Mouse (Mus musculus): ENCODE measurements around the gene D130043K22Rik. TPM values are rescaled to one million over a fixed set of nuclear protein-coding genes. Genes with fewer than 3 reads are reported as not detected.

Gene D130043K22Rik
- 1.9 and 2.4 TPM in 2 replicates for polyA plus RNA-seq (2016; fragmentation: Nextera tagmentation; extraction: Ambion mirVana)

- 11% methylated on average over 40 of the region's 40 CpGs for WGBS
- peak within 1 kb of the TSS; percentile 56 for H3K4me3 ChIP-seq
- H3K9me3 ChIP-seq = no peaks in the 10 kb centered on the region
- H3K36me3 ChIP-seq = peaks cover 11% of the 10 kb centered on the region; the same call in 1 of the 2 replicates
- peak within 1 kb of the TSS; percentile 63 for H3K9ac ChIP-seq
- ATAC-seq (ENCODE audit: low FRiP score, low read depth) = peak; percentile 96
- no peak within 1 kb of the TSS for H3K27ac ChIP-seq
- no peaks in the 10 kb centered on the region for H3K27me3 ChIP-seq (replicated peaks)
- H3K4me2 ChIP-seq (replicated peaks) = peak within 1 kb of the TSS; percentile 96
- H3K4me1 ChIP-seq = peaks cover 8% of the 10 kb centered on the region
These were observed at the start of gene D130043K22Rik for GRCm38 (mm10) chr13:24844983-24845955. Gene D130043K22Rik (plus strand): TSS chr13:24845135.

DNA sequence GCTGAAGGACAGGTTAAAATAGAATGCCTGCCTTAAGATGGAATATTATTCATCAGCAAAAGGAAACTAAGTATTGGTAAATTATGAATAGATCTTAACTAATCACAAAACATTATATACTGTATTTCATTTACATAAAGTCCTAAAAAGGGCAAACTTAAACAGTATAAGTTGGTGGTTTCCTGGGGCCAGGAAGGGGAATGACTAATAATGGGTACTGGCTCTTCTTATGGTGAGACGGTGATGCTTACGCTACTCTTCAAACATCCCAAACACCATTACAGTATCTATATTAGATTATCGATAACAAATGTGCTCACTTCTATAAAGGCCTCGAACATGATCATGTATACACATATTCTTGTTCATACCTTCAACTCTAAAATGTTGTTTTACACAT is 46.2 kb upstream of the D130043K22Rik start:
- H3K9me3 ChIP-seq = no peaks in the 10 kb centered on the region
- H3K27me3 ChIP-seq (replicated peaks) = no peaks in the 10 kb centered on the region
- 97% methylated on average over 4 of the region's 4 CpGs for WGBS
- H3K4me3 ChIP-seq = no peak overlapping the region
- H3K9ac ChIP-seq = no peak overlapping the region
- H3K4me1 ChIP-seq = peaks cover 9% of the 10 kb centered on the region
- ATAC-seq (ENCODE audit: low FRiP score, low read depth) = no peak
- no peak overlapping the region for H3K27ac ChIP-seq
- H3K36me3 ChIP-seq = no peaks in the 10 kb centered on the region
- H3K4me2 ChIP-seq (replicated peaks) = no peak overlapping the region

GRCm38 (mm10) chr13:24799378-24799777 is 45.6 kb upstream of the D130043K22Rik start:
- H3K4me1 ChIP-seq = peaks cover 14% of the 10 kb centered on the region
- no peak overlapping the region for H3K27ac ChIP-seq
- no peaks in the 10 kb centered on the region for H3K9me3 ChIP-seq
- H3K4me3 ChIP-seq = peak overlapping the region; percentile 97; the same call in 1 of the 2 replicates
- H3K9ac ChIP-seq = no peak overlapping the region
- no peaks in the 10 kb centered on the region for H3K27me3 ChIP-seq (replicated peaks)
- no peak for ATAC-seq (ENCODE audit: low FRiP score, low read depth)
- no peaks in the 10 kb centered on the region for H3K36me3 ChIP-seq
- H3K4me2 ChIP-seq (replicated peaks) = peak overlapping the region; percentile 79
- 74% methylated on average over 5 of the region's 5 CpGs for WGBS

DNA sequence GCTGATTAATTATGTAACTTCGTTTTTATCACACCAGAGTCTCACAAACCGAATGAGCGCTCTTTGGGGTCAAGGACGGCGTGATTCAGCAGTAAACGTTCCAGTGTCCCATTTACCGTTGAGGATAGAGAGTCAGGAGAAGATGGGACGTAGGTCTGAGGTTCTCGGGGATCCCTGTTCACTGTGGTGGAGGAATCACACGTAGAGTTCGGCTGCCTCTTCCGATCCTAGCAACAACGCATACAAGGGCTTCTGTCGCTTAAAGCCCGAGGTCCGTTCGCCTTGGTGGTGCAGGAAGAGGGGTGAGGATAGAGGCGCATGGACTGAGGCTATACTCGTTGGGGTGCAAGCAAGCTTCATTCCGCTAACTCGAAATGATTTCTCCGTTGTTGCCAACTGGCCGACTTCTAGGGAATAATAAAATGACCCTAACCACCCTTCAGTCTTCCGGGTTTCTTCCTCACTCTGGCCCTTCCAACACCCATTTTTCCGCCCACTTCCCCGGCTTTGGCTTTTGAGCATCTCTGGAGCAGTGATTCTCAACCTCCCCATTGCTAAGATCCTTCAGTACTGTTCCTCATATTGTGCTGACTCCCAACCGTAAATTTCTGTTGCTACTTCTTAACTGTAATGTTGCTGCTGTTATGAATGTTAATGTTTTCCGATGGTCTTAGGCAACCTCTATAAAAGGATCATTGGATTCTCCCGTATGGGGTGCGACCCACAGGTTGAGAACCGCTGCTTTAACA is 44.8 kb upstream of the D130043K22Rik start:
- Histone ChIP-seq H3K27ac (no peak overlapping the region), H3K9ac (peak overlapping the region; percentile 49), H3K27me3 (replicated peaks) (no peaks in the 10 kb centered on the region), H3K36me3 (peaks cover 3% of the 10 kb centered on the region; the same call in 1 of the 2 replicates), H3K4me1 (peaks cover 17% of the 10 kb centered on the region), H3K9me3 (no peaks in the 10 kb centered on the region), H3K4me3 (peak overlapping the region; percentile 97), H3K4me2 (replicated peaks) (peak overlapping the region; percentile 79)
- peak; percentile 31 for ATAC-seq (ENCODE audit: low FRiP score, low read depth)
- WGBS = under 1% methylated on average over 31 of the region's 31 CpGs

DNA sequence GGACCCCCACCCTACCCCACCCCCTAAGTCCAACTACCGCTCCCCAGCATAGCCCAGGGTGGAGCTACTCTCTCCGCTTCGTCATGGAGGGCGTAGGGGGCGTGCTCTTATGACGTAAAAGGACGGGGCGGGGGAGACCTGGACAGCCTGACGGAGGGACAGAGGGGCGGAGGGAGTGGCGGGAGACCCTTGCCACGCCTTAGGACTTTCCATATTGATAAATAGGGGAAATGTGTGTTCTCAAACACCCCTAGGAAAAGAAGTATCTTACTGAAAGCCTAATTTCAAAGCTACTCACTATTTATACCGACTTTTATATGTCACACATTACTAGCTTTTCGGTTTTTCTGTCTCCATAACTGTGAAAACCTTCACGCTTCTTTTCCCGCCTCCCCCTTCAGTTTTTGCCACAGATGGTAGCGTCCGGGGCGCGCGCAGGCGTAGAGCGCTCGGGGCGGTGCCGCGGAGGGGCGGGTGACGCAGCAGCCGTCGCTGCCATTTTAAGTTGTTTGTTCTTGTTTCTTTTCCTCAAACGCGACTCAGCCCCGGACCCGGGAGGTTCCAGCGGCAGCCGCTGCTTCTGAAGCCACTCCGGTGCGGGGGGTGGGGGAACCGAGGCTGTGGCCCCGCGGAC is 44.1 kb upstream of the D130043K22Rik start:
- ATAC-seq (ENCODE audit: low FRiP score, low read depth) = peak; percentile 97
- H3K36me3 ChIP-seq = peaks cover 8% of the 10 kb centered on the region
- peak overlapping the region; percentile 79 for H3K4me2 ChIP-seq (replicated peaks)
- peak overlapping the region; percentile 95 for H3K9ac ChIP-seq
- peak overlapping the region; percentile 97 for H3K4me3 ChIP-seq
- H3K9me3 ChIP-seq = no peaks in the 10 kb centered on the region
- under 1% methylated on average over 42 of the region's 42 CpGs for WGBS
- no peaks in the 10 kb centered on the region for H3K27me3 ChIP-seq (replicated peaks)
- H3K4me1 ChIP-seq = peaks cover 17% of the 10 kb centered on the region
- H3K27ac ChIP-seq = peak overlapping the region; percentile 97

- Histone ChIP-seq H3K4me1 (peaks cover 17% of the 10 kb centered on the region), H3K27me3 (replicated peaks) (no peaks in the 10 kb centered on the region), H3K36me3 (peaks cover 9% of the 10 kb centered on the region), H3K4me2 (replicated peaks) (peak within 1 kb of the TSS; percentile 79), H3K27ac (peak within 1 kb of the TSS; percentile 97), H3K9ac (peak within 1 kb of the TSS; percentile 95), H3K9me3 (no peaks in the 10 kb centered on the region), H3K4me3 (peak within 1 kb of the TSS; percentile 97)
- ATAC-seq (ENCODE audit: low FRiP score, low read depth) = peak; percentile 55
- under 1% methylated on average over 70 of the region's 74 CpGs for WGBS
These were observed 43.5 kb upstream of the D130043K22Rik start, which contains the start of gene BC005537 for GRCm38 (mm10) chr13:24801308-24801921. Gene BC005537 (plus strand): TSS chr13:24801657.

DNA sequence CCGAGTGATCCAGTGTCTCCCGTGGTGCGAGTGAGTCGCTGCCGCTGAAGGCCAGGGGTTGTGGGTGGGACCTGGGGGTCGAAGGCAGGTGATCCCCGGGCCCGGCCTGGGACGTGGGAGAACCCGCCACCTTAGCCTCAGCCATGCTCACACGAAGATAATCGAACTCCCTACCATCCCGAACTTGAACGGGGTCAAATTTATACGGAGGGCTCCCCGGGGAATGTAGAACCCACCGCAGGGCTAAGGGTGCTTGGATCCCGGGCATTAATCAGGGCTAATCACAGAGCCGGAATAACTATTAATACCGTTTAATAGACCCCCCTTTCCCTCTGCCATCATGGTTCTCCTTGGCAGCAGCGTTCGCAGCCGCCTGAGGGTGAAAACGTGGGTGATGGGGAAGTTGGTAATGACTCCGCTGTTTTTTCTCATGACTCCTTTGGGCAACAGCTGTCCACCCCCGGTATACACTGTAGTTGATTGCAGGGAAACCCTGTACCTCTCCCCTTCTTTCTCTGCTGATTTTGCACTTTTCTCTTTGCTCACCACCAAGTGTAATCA is 42.7 kb upstream of the D130043K22Rik start:
- WGBS = under 1% methylated on average over 26 of the region's 26 CpGs
- Histone ChIP-seq H3K36me3 (peaks cover 12% of the 10 kb centered on the region), H3K27ac (0 out of 2 replicates have a peak overlapping the region, but pooled peaks have one; percentile 50), H3K9ac (peak overlapping the region; percentile 95), H3K4me2 (replicated peaks) (peak overlapping the region; percentile 79), H3K4me3 (peak overlapping the region; percentile 97), H3K9me3 (no peaks in the 10 kb centered on the region), H3K4me1 (peaks cover 17% of the 10 kb centered on the region), H3K27me3 (replicated peaks) (no peaks in the 10 kb centered on the region)
- ATAC-seq (ENCODE audit: low FRiP score, low read depth) = no peak

- H3K27me3 ChIP-seq (replicated peaks) = no peaks in the 10 kb centered on the region
- H3K9ac ChIP-seq = peak overlapping the region; percentile 14; the same call in 1 of the 2 replicates
- peak overlapping the region; percentile 79 for H3K4me2 ChIP-seq (replicated peaks)
- H3K36me3 ChIP-seq = peaks cover 20% of the 10 kb centered on the region
- H3K9me3 ChIP-seq = no peaks in the 10 kb centered on the region
- peak overlapping the region; percentile 97 for H3K4me3 ChIP-seq
- H3K27ac ChIP-seq = no peak overlapping the region
- ATAC-seq (ENCODE audit: low FRiP score, low read depth) = no peak
- H3K4me1 ChIP-seq = peaks cover 17% of the 10 kb centered on the region
- WGBS = 35% methylated on average over 2 of the region's 2 CpGs
These were observed 41.7 kb upstream of the D130043K22Rik start for GRCm38 (mm10) chr13:24803196-24803595.

DNA sequence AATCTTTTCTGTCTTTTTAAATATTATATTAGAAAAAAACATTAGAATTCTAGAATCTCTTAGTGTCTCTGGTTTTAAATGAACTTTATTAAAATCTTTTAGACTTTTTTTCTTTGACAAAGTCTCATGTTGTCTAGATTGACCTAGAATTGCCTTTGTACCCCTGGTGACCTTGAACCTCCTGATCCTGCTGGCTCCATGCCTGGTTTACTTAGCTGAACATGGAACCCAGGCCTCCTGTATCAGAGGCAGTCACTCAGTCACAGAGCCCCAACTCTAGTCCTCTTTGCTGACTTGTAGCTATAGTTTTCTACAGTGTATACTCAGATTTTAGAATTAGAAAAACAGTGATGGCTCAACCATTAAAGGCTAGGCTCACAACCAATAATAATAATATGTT is 38.9 kb upstream of the D130043K22Rik start:
- ATAC-seq (ENCODE audit: low FRiP score, low read depth) = no peak
- no peak overlapping the region for H3K27ac ChIP-seq
- peaks cover 17% of the 10 kb centered on the region for H3K4me1 ChIP-seq
- no peak overlapping the region for H3K4me2 ChIP-seq (replicated peaks)
- H3K27me3 ChIP-seq (replicated peaks) = no peaks in the 10 kb centered on the region
- H3K4me3 ChIP-seq = no peak overlapping the region
- H3K36me3 ChIP-seq = peaks cover 42% of the 10 kb centered on the region
- no peaks in the 10 kb centered on the region for H3K9me3 ChIP-seq
- no peak overlapping the region for H3K9ac ChIP-seq

DNA sequence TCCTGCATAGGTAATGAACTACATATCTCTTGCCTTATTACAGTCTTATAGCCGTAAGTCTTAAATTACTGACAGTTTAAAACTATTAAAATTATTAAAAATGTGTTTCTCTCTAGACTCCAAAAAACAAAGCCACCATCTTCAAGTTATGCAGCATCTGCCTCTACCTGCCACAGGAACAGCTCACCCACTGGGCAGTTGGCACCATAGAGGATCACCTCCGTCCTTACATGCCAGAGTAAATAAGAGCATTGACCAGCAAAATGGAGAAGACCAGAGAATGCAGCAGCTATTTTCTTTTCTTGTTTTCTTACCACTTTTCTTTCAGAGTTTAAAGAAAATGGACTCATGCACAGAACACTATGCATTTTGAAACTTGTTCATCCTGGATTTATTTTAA is 32.4 kb upstream of the D130043K22Rik start:
- no peak overlapping the region for H3K9ac ChIP-seq
- H3K36me3 ChIP-seq = peaks cover 58% of the 10 kb centered on the region
- no peak overlapping the region for H3K4me3 ChIP-seq
- ATAC-seq (ENCODE audit: low FRiP score, low read depth) = no peak
- 92% methylated on average over 2 of the region's 2 CpGs for WGBS
- H3K9me3 ChIP-seq = no peaks in the 10 kb centered on the region
- no peaks in the 10 kb centered on the region for H3K27me3 ChIP-seq (replicated peaks)
- no peaks in the 10 kb centered on the region for H3K4me1 ChIP-seq
- H3K27ac ChIP-seq = no peak overlapping the region
- H3K4me2 ChIP-seq (replicated peaks) = no peak overlapping the region

DNA sequence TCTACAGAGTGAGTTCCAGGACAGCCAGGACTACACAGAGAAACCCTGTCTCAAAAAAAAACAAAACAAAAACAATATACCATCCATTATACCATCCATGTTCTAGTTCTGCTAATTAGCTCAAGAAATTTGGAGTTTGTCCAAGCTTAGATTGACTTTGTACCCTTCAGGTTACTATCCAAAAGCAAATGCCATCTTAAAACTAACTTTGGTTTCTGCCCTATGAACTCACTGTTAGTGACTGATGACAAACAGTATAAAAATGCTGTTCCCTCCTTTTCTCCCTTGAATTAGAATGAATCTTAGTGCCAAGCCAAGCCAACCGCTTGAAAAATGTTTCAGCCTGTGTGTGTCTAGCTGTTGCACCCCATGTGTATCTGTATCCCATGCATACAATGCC is 30.3 kb upstream of the D130043K22Rik start:
- WGBS = 89% methylated on average over 1 of the region's 1 CpGs
- ATAC-seq (ENCODE audit: low FRiP score, low read depth) = no peak
- peaks cover 42% of the 10 kb centered on the region for H3K36me3 ChIP-seq
- no peak overlapping the region for H3K27ac ChIP-seq
- H3K4me1 ChIP-seq = no peaks in the 10 kb centered on the region
- H3K4me2 ChIP-seq (replicated peaks) = no peak overlapping the region
- no peaks in the 10 kb centered on the region for H3K27me3 ChIP-seq (replicated peaks)
- H3K4me3 ChIP-seq = no peak overlapping the region
- no peak overlapping the region for H3K9ac ChIP-seq
- H3K9me3 ChIP-seq = no peaks in the 10 kb centered on the region
